Mouse (Mus musculus): ENCODE results near the gene Errfi1. TPM values are rescaled to one million over a fixed set of nuclear protein-coding genes. Genes with fewer than 3 reads are reported as not detected.

Errfi1 gene
- polyA plus RNA-seq, 1 experiment from 2014 or later: 30.6 TPM

DNA sequence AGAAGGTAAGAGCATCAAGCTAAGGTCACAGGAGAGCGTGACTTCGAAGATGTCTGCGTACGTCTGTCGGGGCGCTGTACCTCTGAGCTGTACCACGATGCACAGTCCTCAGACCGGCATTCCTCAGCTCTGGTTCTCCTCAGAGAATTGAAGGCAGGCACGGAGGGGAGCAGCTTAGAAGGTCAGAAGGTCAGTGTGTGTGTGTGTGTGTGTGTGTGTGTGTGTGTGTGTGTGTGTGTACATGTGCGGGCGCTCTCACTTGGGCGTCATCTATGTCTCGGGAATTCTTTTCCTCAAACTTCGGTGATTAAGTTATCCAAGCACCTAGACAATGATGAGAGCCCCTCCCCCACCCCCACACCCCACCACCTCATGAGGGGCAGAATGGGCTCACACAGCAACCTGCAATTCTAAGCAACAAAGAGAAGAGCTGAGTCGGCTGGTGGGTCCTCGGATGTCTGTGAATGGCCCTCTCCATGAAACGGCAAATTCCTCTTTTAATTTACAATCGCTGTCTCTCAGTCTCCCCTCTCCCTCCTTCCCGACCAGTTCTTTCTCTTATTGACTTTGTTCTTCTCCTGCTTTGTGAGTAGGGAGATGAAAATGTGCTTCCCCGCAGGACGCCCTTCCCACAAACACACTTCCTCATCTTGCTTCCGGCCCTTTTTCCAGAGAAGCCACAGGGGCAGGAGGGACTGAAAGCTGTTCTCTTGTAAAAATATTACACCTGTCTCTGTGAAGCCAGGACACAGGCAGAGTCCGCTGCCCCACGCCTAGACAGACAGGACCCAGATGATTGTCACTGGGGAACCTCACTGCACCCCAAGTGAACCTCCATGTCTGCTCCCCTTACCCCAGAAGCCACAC is 29.9 kb upstream of the Errfi1 start:
- no peaks in the 10 kb centered on the region; the same call in 1 of the 2 replicates for H3K36me3 ChIP-seq (ENCODE audit: control insufficient read depth, insufficient read depth, low read length)
- 52% methylated on average over 24 of the region's 24 CpGs for WGBS
- H3K27ac ChIP-seq (replicated peaks): peak overlapping the region; percentile 90
- DNase-seq (ENCODE audit: low spot score): no peak
- peak overlapping the region; percentile 18; the same call in 1 of the 2 replicates for H3K9ac ChIP-seq (ENCODE audit: low read length)
- H3K27me3 ChIP-seq (ENCODE audit: control insufficient read depth, insufficient read depth, low read length): no peaks in the 10 kb centered on the region
- no peak overlapping the region for H3K4me2 ChIP-seq (replicated peaks; ENCODE audit: low read depth)
- ATAC-seq (ENCODE audit: low FRiP score, low TSS enrichment): no peak
- H3K4me1 ChIP-seq (replicated peaks; ENCODE audit: control insufficient read depth, insufficient read depth): peaks cover 5% of the 10 kb centered on the region; the same call in 1 of the 2 replicates
- no peak overlapping the region for H3K4me3 ChIP-seq (ENCODE audit: low read depth, low read length)
- no peaks in the 10 kb centered on the region for H3K9me3 ChIP-seq (ENCODE audit: control insufficient read depth, low read length)
- no peak for TF ChIP-seq EP300 (optimal IDR thresholded peaks at IDR 0.05)

DNA sequence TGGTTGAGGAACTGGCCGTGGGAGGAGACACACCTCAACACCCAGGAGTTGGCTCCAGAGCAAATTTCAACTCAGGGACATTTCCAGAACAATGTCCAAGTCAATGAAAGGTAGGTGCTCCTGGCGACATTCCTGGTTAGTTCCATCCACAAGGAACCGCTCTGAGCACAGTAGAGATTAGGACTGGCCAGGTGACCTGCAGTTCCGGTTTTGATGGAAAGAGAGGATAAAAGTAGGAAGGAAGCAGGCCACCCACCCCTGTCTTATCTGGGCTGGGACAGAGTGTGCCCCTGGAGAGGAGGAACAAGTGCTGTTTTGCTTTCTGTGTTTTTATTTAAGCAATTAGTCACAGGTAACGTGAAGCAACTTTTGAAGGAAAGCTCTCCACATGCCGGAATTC is 28.8 kb upstream of the Errfi1 start:
- Histone ChIP-seq H3K36me3 (ENCODE audit: control insufficient read depth, insufficient read depth, low read length) (no peaks in the 10 kb centered on the region; the same call in 1 of the 2 replicates), H3K27me3 (ENCODE audit: control insufficient read depth, insufficient read depth, low read length) (no peaks in the 10 kb centered on the region), H3K4me2 (replicated peaks; ENCODE audit: low read depth) (no peak overlapping the region), H3K9ac (ENCODE audit: low read length) (no peak overlapping the region), H3K9me3 (ENCODE audit: control insufficient read depth, low read length) (no peaks in the 10 kb centered on the region), H3K27ac (replicated peaks) (peak overlapping the region; percentile 90), H3K4me1 (replicated peaks; ENCODE audit: control insufficient read depth, insufficient read depth) (peaks cover 3% of the 10 kb centered on the region; the same call in 1 of the 2 replicates), H3K4me3 (ENCODE audit: low read depth, low read length) (no peak overlapping the region)
- ATAC-seq (ENCODE audit: low FRiP score, low TSS enrichment) (peak; percentile 88), DNase-seq (ENCODE audit: low spot score) (peak; percentile 77)
- 41% methylated on average over 6 of the region's 6 CpGs for WGBS
- TF ChIP-seq CTCF (IDR thresholded peaks at IDR 0.05; ENCODE audit: low read depth) (no peak), EP300 (optimal IDR thresholded peaks at IDR 0.05) (no peak)

DNA sequence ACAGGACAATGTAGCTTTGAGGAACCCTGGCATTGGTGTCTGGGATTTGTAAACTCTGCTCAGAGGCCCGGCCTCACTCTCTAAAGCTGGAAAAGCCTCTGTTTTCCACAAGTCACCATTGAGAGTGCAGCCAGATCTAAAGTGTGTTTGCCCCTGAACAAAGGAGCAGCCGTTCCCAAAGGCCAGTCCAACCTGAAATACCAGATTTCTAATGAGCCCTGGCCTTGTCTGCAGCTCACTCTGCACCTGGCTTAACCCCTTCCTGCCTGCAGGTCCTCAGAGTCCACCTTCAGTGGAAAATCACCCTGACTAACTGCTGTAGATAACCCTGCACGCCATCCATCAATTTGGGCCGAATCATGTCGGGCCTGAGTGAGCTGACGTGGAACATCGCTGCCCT is 28.2 kb upstream of the Errfi1 start:
- Histone ChIP-seq H3K36me3 (ENCODE audit: control insufficient read depth, insufficient read depth, low read length) (no peaks in the 10 kb centered on the region; the same call in 1 of the 2 replicates), H3K4me3 (ENCODE audit: low read depth, low read length) (no peak overlapping the region), H3K9me3 (ENCODE audit: control insufficient read depth, low read length) (no peaks in the 10 kb centered on the region), H3K4me1 (replicated peaks; ENCODE audit: control insufficient read depth, insufficient read depth) (peaks cover 3% of the 10 kb centered on the region; the same call in 1 of the 2 replicates), H3K27ac (replicated peaks) (peak overlapping the region; percentile 90), H3K27me3 (ENCODE audit: control insufficient read depth, insufficient read depth, low read length) (no peaks in the 10 kb centered on the region), H3K9ac (ENCODE audit: low read length) (no peak overlapping the region), H3K4me2 (replicated peaks; ENCODE audit: low read depth) (no peak overlapping the region)
- ATAC-seq (ENCODE audit: low FRiP score, low TSS enrichment): peak; percentile 87
- TF ChIP-seq CTCF (IDR thresholded peaks at IDR 0.05; ENCODE audit: low read depth) (no peak), EP300 (optimal IDR thresholded peaks at IDR 0.05) (peak; percentile 82)
- peak; percentile 90 for DNase-seq (ENCODE audit: low spot score)
- WGBS: 32% methylated on average over 7 of the region's 7 CpGs

DNA sequence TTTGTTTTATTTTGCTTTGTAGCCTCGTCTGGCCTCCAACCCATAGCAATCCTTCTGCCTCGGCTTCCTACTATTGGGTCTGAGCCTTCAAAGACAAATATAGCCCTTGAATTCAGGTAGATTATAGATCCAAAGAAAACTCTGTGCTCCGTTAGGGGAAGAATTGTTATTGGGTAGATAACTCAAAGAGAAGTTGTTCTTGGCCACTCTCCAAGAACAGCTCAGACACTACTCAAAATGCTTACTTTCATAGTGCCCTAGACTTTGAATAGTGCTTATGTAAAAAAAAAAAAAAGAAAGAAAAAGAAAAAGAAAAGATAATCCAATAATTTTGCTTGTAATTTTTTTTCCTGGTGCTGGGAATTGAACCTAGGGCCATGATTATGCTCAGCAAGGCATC is 22.4 kb upstream of the Errfi1 start:
- Histone ChIP-seq H3K4me3 (ENCODE audit: low read depth, low read length) (no peak overlapping the region), H3K27me3 (ENCODE audit: control insufficient read depth, insufficient read depth, low read length) (no peaks in the 10 kb centered on the region), H3K27ac (replicated peaks) (no peak overlapping the region), H3K9ac (ENCODE audit: low read length) (no peak overlapping the region), H3K9me3 (ENCODE audit: control insufficient read depth, low read length) (no peaks in the 10 kb centered on the region), H3K4me1 (replicated peaks; ENCODE audit: control insufficient read depth, insufficient read depth) (no peaks in the 10 kb centered on the region; the same call in 1 of the 2 replicates), H3K36me3 (ENCODE audit: control insufficient read depth, insufficient read depth, low read length) (no peaks in the 10 kb centered on the region), H3K4me2 (replicated peaks; ENCODE audit: low read depth) (no peak overlapping the region)
- ATAC-seq (ENCODE audit: low FRiP score, low TSS enrichment) (no peak), DNase-seq (ENCODE audit: low spot score) (no peak)
- WGBS: 35% methylated on average over 3 of the region's 3 CpGs
- TF ChIP-seq EP300 (optimal IDR thresholded peaks at IDR 0.05): no peak
- no peak for TF ChIP-seq CTCF (IDR thresholded peaks at IDR 0.05; ENCODE audit: low read depth)

GRCm38 (mm10) chr4:150831941-150832340 is 21.8 kb upstream of the Errfi1 start:
- H3K36me3 ChIP-seq (ENCODE audit: control insufficient read depth, insufficient read depth, low read length): no peaks in the 10 kb centered on the region
- no peak for ATAC-seq (ENCODE audit: low FRiP score, low TSS enrichment)
- DNase-seq (ENCODE audit: low spot score): no peak
- no peaks in the 10 kb centered on the region for H3K9me3 ChIP-seq (ENCODE audit: control insufficient read depth, low read length)
- no peak overlapping the region for H3K4me3 ChIP-seq (ENCODE audit: low read depth, low read length)
- no peaks in the 10 kb centered on the region for H3K27me3 ChIP-seq (ENCODE audit: control insufficient read depth, insufficient read depth, low read length)
- no peak overlapping the region for H3K27ac ChIP-seq (replicated peaks)
- 81% methylated on average over 6 of the region's 6 CpGs for WGBS
- no peaks in the 10 kb centered on the region for H3K4me1 ChIP-seq (replicated peaks; ENCODE audit: control insufficient read depth, insufficient read depth)
- H3K4me2 ChIP-seq (replicated peaks; ENCODE audit: low read depth): no peak overlapping the region
- no peak for TF ChIP-seq CTCF (IDR thresholded peaks at IDR 0.05; ENCODE audit: low read depth)
- TF ChIP-seq EP300 (optimal IDR thresholded peaks at IDR 0.05): no peak
- H3K9ac ChIP-seq (ENCODE audit: low read length): no peak overlapping the region

- no peak overlapping the region for H3K9ac ChIP-seq (ENCODE audit: low read length)
- DNase-seq (ENCODE audit: low spot score) (no peak), ATAC-seq (ENCODE audit: low FRiP score, low TSS enrichment) (no peak)
- TF ChIP-seq EP300 (optimal IDR thresholded peaks at IDR 0.05): no peak
- no peak for TF ChIP-seq CTCF (IDR thresholded peaks at IDR 0.05; ENCODE audit: low read depth)
- 85% methylated on average over 5 of the region's 5 CpGs for WGBS
- H3K36me3 ChIP-seq (ENCODE audit: control insufficient read depth, insufficient read depth, low read length): no peaks in the 10 kb centered on the region
- H3K27me3 ChIP-seq (ENCODE audit: control insufficient read depth, insufficient read depth, low read length): no peaks in the 10 kb centered on the region
- H3K9me3 ChIP-seq (ENCODE audit: control insufficient read depth, low read length): no peaks in the 10 kb centered on the region
- no peak overlapping the region for H3K4me2 ChIP-seq (replicated peaks; ENCODE audit: low read depth)
- H3K4me1 ChIP-seq (replicated peaks; ENCODE audit: control insufficient read depth, insufficient read depth): no peaks in the 10 kb centered on the region
- no peak overlapping the region for H3K27ac ChIP-seq (replicated peaks)
- H3K4me3 ChIP-seq (ENCODE audit: low read depth, low read length): no peak overlapping the region
Observed at GRCm38 (mm10) chr4:150835163-150835562, 18.6 kb upstream of the Errfi1 start.

All from stomach, postnatal 0 days (tissue).